In genomic region chr13:21918570-21919419, GRCm38 (mm10) we compare ENCODE assay signal across 7 mouse cellular contexts. TPM values are rescaled to one million over a fixed set of nuclear protein-coding genes. Genes with fewer than 3 reads are reported as not detected.
DNase-seq lines count a peak whose midpoint lies in the region; ATAC-seq and TF ChIP-seq lines count a peak whose summit lies in the region.

No protein-coding gene starts in this region.

- peak; percentile 90 for DNase-seq in ES-E14 (ENCODE audit: low read depth, low spot score)
- DNase-seq in adrenal gland, adult 2 months = peak; percentile 81
- peak; percentile 91 for DNase-seq in forebrain, embryonic 11.5 days (ENCODE audit: low spot score)
- peak; percentile 95 for DNase-seq in limb, embryonic 11.5 days (ENCODE audit: low spot score)
- DNase-seq in midbrain, embryonic 10.5 days (ENCODE audit: low spot score) = peak; percentile 86
- peak; percentile 73 for DNase-seq in splenic B cell, adult 2 months (ENCODE audit: low read depth, low spot score)

- peaks cover 0 to 2% of the 10 kb centered on the region in 2 experiments; a peak in 1 of 4 replicates for H3K4me1 ChIP-seq in ES-E14 (ENCODE audit: control insufficient read depth in 2 of 2, insufficient read depth in 2 of 2, low read length in 2 of 2, poor library complexity in 1 of 2)
- 0 out of 2 replicates have a peak, but pooled peaks cover 2% of the 10 kb centered on the region for H3K4me1 ChIP-seq in forebrain, embryonic 11.5 days (replicated peaks; ENCODE audit: control insufficient read depth, insufficient read depth, low read length)
- H3K4me1 ChIP-seq in limb, embryonic 11.5 days (ENCODE audit: control insufficient read depth, insufficient read depth, low read length) = no peaks in the 10 kb centered on the region
- H3K4me1 ChIP-seq in midbrain, embryonic 10.5 days = peaks cover 19% of the 10 kb centered on the region

- no peaks in the 10 kb centered on the region for H3K9me3 ChIP-seq in ES-E14 (ENCODE audit: control insufficient read depth, insufficient read depth, low read depth, low read length)
- H3K9me3 ChIP-seq in forebrain, embryonic 11.5 days (ENCODE audit: control insufficient read depth, low read length) = no peaks in the 10 kb centered on the region
- H3K9me3 ChIP-seq in limb, embryonic 11.5 days (ENCODE audit: control insufficient read depth, low read length) = no peaks in the 10 kb centered on the region
- H3K9me3 ChIP-seq in midbrain, embryonic 10.5 days (replicated peaks) = no peaks in the 10 kb centered on the region

- peak overlapping the region; percentile 63 for H3K4me2 ChIP-seq in forebrain, embryonic 11.5 days (ENCODE audit: low read depth, low read length, severe bottlenecking)
- H3K4me2 ChIP-seq in limb, embryonic 11.5 days (ENCODE audit: low read depth, severe bottlenecking) = peak overlapping the region; percentile 70

- peak overlapping the region; percentile 69 for H3K9ac ChIP-seq in ES-E14 (ENCODE audit: insufficient read depth, low read depth, low read length, poor library complexity, severe bottlenecking)
- H3K9ac ChIP-seq in forebrain, embryonic 11.5 days (ENCODE audit: low read length) = peak overlapping the region; percentile 54
- H3K9ac ChIP-seq in limb, embryonic 11.5 days (ENCODE audit: low read length) = peak overlapping the region; percentile 9; the same call in 1 of the 2 replicates

- peak; percentile 87 for ATAC-seq in forebrain, embryonic 11.5 days (replicated peaks; ENCODE audit: low FRiP score)
- ATAC-seq in hematopoietic stem cell, adult 5-6 weeks (replicated peaks in 1 of 2; ENCODE audit: insufficient read depth in 1 of 2, low FRiP score in 2 of 2, low TSS enrichment in 1 of 2, low read depth in 1 of 2, poor library complexity in 2 of 2, severe bottlenecking in 2 of 2) = peak; percentile 19; a peak in 2 of 4 replicates
- peak; percentile 92 for ATAC-seq in limb, embryonic 11.5 days (ENCODE audit: insufficient number of reproducible peaks, low FRiP score, low TSS enrichment, low read depth)

- H3K4me3 ChIP-seq in ES-E14 (ENCODE audit: insufficient read depth in 1 of 2, low read depth in 1 of 2, low read length in 2 of 2, poor library complexity in 1 of 2, severe bottlenecking in 1 of 2) = peak overlapping the region; percentile 67 to 75
- H3K4me3 ChIP-seq in forebrain, embryonic 11.5 days (ENCODE audit: low read depth, low read length) = peak overlapping the region; percentile 51
- peak overlapping the region; percentile 37 for H3K4me3 ChIP-seq in limb, embryonic 11.5 days (ENCODE audit: low read depth, low read length)
- H3K4me3 ChIP-seq in midbrain, embryonic 10.5 days = peak overlapping the region; percentile 56

- under 1% methylated on average over 38 of the region's 38 CpGs for WGBS in forebrain, embryonic 11.5 days
- WGBS in limb, embryonic 11.5 days = under 1% methylated on average over 38 of the region's 38 CpGs
- under 1% methylated on average over 38 of the region's 38 CpGs for WGBS in midbrain, embryonic 10.5 days

- H3K36me3 ChIP-seq in ES-E14 (ENCODE audit: control insufficient read depth, insufficient read depth, low read length, poor library complexity, severe bottlenecking) = no peaks in the 10 kb centered on the region
- no peaks in the 10 kb centered on the region for H3K36me3 ChIP-seq in forebrain, embryonic 11.5 days (ENCODE audit: control insufficient read depth, insufficient read depth, low read length)
- no peaks in the 10 kb centered on the region for H3K36me3 ChIP-seq in limb, embryonic 11.5 days (ENCODE audit: control insufficient read depth, insufficient read depth, low read length)
- H3K36me3 ChIP-seq in midbrain, embryonic 10.5 days = no peaks in the 10 kb centered on the region
- H3K36me3 ChIP-seq in splenic B cell, adult 2 months (ENCODE audit: control insufficient read depth, insufficient read depth, low read length, poor library complexity, severe bottlenecking) = no peaks in the 10 kb centered on the region

- in situ Hi-C loops in ES-E14 (cut with MboI; ENCODE audit: low sequenced_read_pairs in 2 of 2, unreplicated experiment in 2 of 2) = loop anchor here (25.0 kb wide), 2 partner anchors 1394 to 1519 kb away; no protein-coding TSS in a partner anchor

- no peak overlapping the region for H3K27ac ChIP-seq in ES-E14 (ENCODE audit: insufficient read depth, low read depth, low read length, poor library complexity, severe bottlenecking)
- no peak overlapping the region for H3K27ac ChIP-seq in forebrain, embryonic 11.5 days (ENCODE audit: low read depth, low read length)
- H3K27ac ChIP-seq in limb, embryonic 11.5 days (replicated peaks; ENCODE audit: low read depth, low read length) = no peak overlapping the region
- H3K27ac ChIP-seq in midbrain, embryonic 10.5 days (replicated peaks) = peak overlapping the region; percentile 29; the same call in 1 of the 2 replicates

- H3K27me3 ChIP-seq in forebrain, embryonic 11.5 days (ENCODE audit: control insufficient read depth, insufficient read depth, low read length) = peaks cover 7% of the 10 kb centered on the region; the same call in 1 of the 2 replicates
- no peaks in the 10 kb centered on the region for H3K27me3 ChIP-seq in limb, embryonic 11.5 days (ENCODE audit: control insufficient read depth, insufficient read depth, low read length)
- peaks cover 19% of the 10 kb centered on the region; the same call in 1 of the 2 replicates for H3K27me3 ChIP-seq in midbrain, embryonic 10.5 days (ENCODE audit: low read depth, poor library complexity, severe bottlenecking)
- no peaks in the 10 kb centered on the region for H3K27me3 ChIP-seq in splenic B cell, adult 2 months (ENCODE audit: control insufficient read depth, insufficient read depth, low read length, poor library complexity, severe bottlenecking)

TF ChIP-seq in ES-E14, 5 proteins besides CTCF, POLR2A, EP300 and RAD21:
- TF ChIP-seq MAFK (IDR thresholded peaks at IDR 0.05; ENCODE audit: insufficient read depth, low read depth, low read length) = peak; percentile 98
- peak; percentile 41; the same call in 1 of the 2 replicates for TF ChIP-seq HCFC1 (IDR thresholded peaks at IDR 0.05; ENCODE audit: borderline replicate concordance, insufficient read depth, low read length)
- TF ChIP-seq ZC3H11A (IDR thresholded peaks at IDR 0.05; ENCODE audit: borderline replicate concordance, low read depth, low read length) = no peak
- TF ChIP-seq ZNF384 (IDR thresholded peaks at IDR 0.05; ENCODE audit: low read depth, low read length) = no peak

RNA-seq across cellular contexts. Expression of gene Zfp184, which starts 26.1 kb away (rescaled TPM):
- 5.4 and 6.2 TPM in 2 replicates for total RNA-seq in ES-E14 (2012; rRNA removed)
- 1 to 10 TPM; 1.7 to 1.9 TPM for total RNA-seq in adrenal gland, adult 2 months (2021)
- 0.26 and 0.35 TPM in 2 replicates for polyA plus RNA-seq in adrenal gland, adult 2 months (2012; rRNA removed)
- 25.9 and 27.5 TPM in 2 replicates for polyA plus RNA-seq in forebrain, embryonic 11.5 days (2014; fragmentation: Nextera tagmentation; extraction: Ambion mirVana)
- total RNA-seq in hematopoietic stem cell, adult 5-6 weeks (2017) = 18.3 and 26.9 TPM in 2 replicates
- polyA plus RNA-seq in limb, embryonic 11.5 days (2014; fragmentation: Nextera tagmentation; extraction: Ambion mirVana) = 26.9 and 28.8 TPM in 2 replicates
- 23.8 and 24.8 TPM in 2 replicates for polyA plus RNA-seq in midbrain, embryonic 10.5 days (2016; fragmentation: Nextera tagmentation; extraction: Ambion mirVana)

Comparison
In these comparisons a context has a peak if more than half of its experiments do, and no peak if none do; other contexts are left out.
1. H3K9ac ChIP-seq: peak in every context shown above with its lines; median percentile 69 in ES-E14; 54 in forebrain, embryonic 11.5 days; 9 in limb, embryonic 11.5 days.
2. ATAC-seq: peak in every context shown above with its lines; median percentile 92 in limb, embryonic 11.5 days; 87 in forebrain, embryonic 11.5 days; 19 in hematopoietic stem cell, adult 5-6 weeks.
3. RNA of gene Zfp184, which starts 26.1 kb away (polyA plus RNA-seq): 26.9 to 28.8 TPM in limb, embryonic 11.5 days, 25.9 to 27.5 TPM in forebrain, embryonic 11.5 days and 23.8 to 24.8 TPM in midbrain, embryonic 10.5 days; 0.26 to 0.35 TPM in adrenal gland, adult 2 months; every median in the first group is over 10 times any median in the second.
4. Peak in every context shown above with its lines, with median percentiles within 50 percentile points of each other: DNase-seq and H3K4me3 ChIP-seq.